Mouse (Mus musculus): ENCODE measurements around the gene Clybl.

GRCm38 (mm10) chr14:122350766-122351165 is 169.3 kb downstream of the Clybl start:
- no peak for TF ChIP-seq POLR2A (IDR thresholded peaks at IDR 0.05; ENCODE audit: borderline replicate concordance, extremely low read depth, insufficient read depth, insufficient read length, poor library complexity, severe bottlenecking)
- no peak for TF ChIP-seq CTCF (IDR thresholded peaks at IDR 0.05; ENCODE audit: borderline replicate concordance, extremely low read depth, insufficient read depth, insufficient read length)

Measured in brain, embryonic 14.5 days (tissue).